Mouse (Mus musculus): ENCODE measurements at regions not wholly inside any gene's neighbourhood (a gene's known extent, or its start where the extent isn't known, plus 50 kb on each side); places are given as distances from the start of the nearest gene placed in this dataset.
"Not testable (repeated sequence)": the region's sequence is repeated elsewhere in the genome, so short reads cannot be mapped to it uniquely, and the experiment has no call there.

GRCm38 (mm10) chr5:40882886-40883285, 825.1 kb downstream of the Rab28 start:
- no peak for DNase-seq

DNA sequence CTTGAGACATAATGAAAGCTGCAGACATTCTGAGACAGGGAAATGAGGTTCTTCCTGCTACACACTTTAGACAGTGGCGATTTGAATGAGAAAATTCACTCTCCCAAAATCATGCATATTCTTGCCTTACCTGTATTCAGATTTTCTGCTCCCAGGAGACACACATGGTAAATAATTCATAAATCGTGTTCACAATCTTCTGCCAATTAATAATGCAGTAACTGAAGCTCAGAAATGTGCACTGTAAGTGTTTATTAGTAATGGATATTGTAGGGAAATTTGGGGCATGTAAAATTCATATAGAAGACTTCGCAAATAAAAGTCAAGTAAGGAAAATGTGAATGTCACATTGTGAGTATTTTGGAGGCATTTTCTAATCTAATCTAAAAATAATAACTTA, 830.2 kb downstream of the Rab28 start:
- DNase-seq: no peak

DNA sequence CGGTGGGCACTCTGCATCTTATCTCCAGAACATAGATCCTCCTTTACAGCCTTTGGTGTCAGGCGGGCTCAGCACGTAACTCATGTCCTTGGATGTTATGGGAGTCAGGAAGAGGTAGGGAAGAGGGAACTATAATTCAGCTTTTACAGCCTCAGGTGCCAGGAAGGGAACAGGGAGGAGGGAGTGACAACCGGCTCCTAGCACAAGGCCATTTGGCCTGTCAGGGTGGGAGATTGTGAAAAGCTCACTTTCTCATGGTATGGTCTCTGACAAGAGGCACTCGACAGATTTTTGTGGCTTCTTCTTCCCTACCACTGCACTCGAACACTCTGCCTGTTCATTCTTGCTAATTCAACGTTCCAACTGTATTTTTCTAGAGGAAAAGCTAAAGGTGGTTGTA, 845.6 kb downstream of the Rab28 start:
- not testable (repeated sequence) for DNase-seq

Measured in right cerebral cortex, postnatal 4 days (tissue).